Mouse (Mus musculus) lung, postnatal 0 days (tissue): ENCODE data around the gene Gm20388.
A peak's percentile ranks its signal among the peaks of the same experiment; 100 is the strongest.

Experiments
- CTCF ChIP-seq: IDR thresholded peaks from 2 replicates; pipeline ENCODE4 v1.5.1; 2016; ENCODE audit warnings: antibody characterized with exemption, mild to moderate bottlenecking
- EP300 ChIP-seq: IDR thresholded peaks from 2 replicates; pipeline ENCODE4 v1.6.1; 2016; ENCODE audit warnings: antibody characterized with exemption, mild to moderate bottlenecking, control low read depth

DNA sequence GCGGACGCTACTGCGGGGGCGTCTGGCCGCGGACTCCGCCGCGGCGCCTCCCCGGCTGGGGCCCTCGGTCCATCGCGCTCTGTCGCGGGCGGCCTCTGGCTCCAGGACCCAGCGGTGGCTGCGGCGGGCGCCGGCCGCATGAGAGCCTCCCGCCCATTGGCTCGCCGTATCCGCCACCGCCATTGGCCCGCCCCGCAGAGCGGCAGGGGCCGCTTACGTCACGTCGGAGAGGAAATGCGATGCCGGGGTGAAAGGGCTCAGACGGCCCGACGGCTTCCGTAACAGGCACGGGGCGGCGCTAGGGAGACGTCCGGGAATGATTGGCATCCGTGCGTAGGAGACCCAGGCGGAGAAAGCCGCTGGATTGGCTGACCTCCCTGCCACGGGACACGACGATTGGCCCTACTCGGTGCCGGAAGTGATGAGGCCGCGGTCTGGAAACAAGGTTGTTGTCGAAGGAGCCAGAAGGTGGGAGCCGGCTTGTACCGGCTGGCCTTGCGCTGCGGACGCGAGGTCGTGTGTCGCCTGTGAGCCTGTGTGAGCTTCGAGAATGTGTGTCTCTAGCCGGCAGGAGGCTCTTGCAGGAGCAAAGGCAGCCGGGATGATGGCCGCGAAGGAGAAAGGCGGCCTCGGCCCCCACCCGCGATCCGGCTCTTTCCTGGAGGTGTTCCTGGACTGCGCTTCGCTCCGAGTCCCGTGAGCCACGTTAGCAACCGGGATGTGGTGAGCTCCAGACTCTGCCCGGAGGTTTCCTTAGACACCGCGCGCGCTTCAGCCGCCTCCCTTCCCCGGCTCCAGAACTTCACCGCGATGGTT lies 3131.7 kb downstream of the Gm20388 start, which contains the start of gene Ankrd11:
- peak; percentile 52 for TF ChIP-seq CTCF
- TF ChIP-seq EP300, result no peak; the same call in 1 of the 2 replicates
